Mouse (Mus musculus) ES-E14 (cell line): ENCODE data around the gene Lrrc15.

Experiments
- CHD2 ChIP-seq: IDR thresholded peaks from 2 replicates; pipeline ENCODE4 v1.6.1; 2014; ENCODE audit warnings: mild to moderate bottlenecking, low read depth, low read length, inconsistent platforms
- HCFC1 ChIP-seq: IDR thresholded peaks from 2 replicates; pipeline ENCODE4 v1.6.1; 2012; ENCODE audit warnings: low read length, inconsistent platforms, borderline replicate concordance; ENCODE audit not compliant: insufficient read depth
- ZC3H11A ChIP-seq: IDR thresholded peaks from 2 replicates; pipeline ENCODE4 v1.6.1; 2012; ENCODE audit warnings: low read depth, mild to moderate bottlenecking, inconsistent platforms, low read length, borderline replicate concordance
- ZNF384 ChIP-seq: IDR thresholded peaks from 2 replicates; pipeline ENCODE4 v1.6.1; 2012; ENCODE audit warnings: low read depth, low read length, inconsistent platforms

GRCm38 (mm10) chr16:30290436-30290835, 7.4 kb upstream of the Lrrc15 start:
- TF ChIP-seq HCFC1 (no peak), ZNF384 (no peak), ZC3H11A (no peak), CHD2 (no peak)
